Mouse (Mus musculus): ENCODE measurements around the gene Dnaja4.

- TF ChIP-seq CTCF (IDR thresholded peaks at IDR 0.05; ENCODE audit: insufficient read depth, low read length) (no peak), POLR2A (IDR thresholded peaks at IDR 0.05; ENCODE audit: borderline replicate concordance, extremely low read depth, low read depth, low read length) (no peak)
Measured at GRCm38 (mm10) chr9:54722156-54722555, 23.5 kb downstream of the Dnaja4 start.
